Mouse (Mus musculus) embryo, embryonic 10.5 days (tissue): ENCODE data around the gene Olfr1295.

Experiments used
- DNase-seq: peaks from one replicate; pipeline ENCODE4 v3.0.0-alpha.2; 2015; ENCODE audit warnings: low spot score

The Olfr1295 gene

DNA sequence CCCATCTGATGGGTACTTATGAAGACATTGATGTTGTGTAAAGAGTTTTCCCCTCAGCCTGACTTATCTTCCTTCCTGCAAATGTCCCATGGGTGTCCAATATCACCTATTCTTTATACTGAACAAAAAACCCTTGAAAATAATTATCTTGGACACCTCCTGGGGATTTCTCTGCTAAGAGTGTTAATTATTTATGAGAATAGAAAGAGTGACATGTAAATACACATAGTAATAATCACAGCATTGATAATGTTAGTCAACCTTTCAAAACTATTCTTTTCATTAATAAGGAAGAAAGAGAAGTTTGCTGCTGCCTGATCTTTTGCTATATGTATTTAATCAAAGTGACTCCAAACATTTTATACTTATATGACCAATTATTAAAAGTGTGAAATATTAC is at the start of gene Olfr1295:
Gene Olfr1295, minus strand, starts transcription at position 101 of the 400 bp plus-strand sequence.
- DNase-seq, result no peak

- DNase-seq, result no peak
These were observed 29.3 kb downstream of the Olfr1295 start, which contains the start of gene Olfr1294 for GRCm38 (mm10) chr2:111540191-111540590. Gene Olfr1294, minus strand, starts transcription at chr2:111540291.

DNA sequence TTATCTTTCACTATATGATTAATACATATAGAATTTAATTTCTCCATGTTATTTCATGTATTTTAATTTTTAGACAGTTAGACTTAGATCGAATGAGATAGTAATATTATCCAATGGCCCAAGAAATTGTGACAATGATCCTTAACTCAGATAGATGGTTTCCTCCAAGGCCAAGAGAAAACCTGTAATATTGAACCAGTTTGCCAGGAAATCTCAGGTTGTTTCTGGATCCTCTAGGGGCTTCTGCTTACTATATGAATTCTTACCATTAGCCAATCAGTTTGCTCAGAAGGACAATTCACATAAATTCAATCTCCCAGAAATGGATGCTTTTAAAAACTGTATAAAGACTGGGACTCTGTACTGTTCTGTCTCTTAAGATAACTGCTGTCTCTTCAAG is 44.6 kb downstream of the Olfr1295 start, which contains the start of gene Olfr1293-ps:
Gene Olfr1293-ps, plus strand, starts transcription at position 301 of the 400 bp plus-strand sequence.
- DNase-seq, result no peak

GRCm38 (mm10) chr2:111517451-111517850 is 52.0 kb downstream of the Olfr1295 start:
- no peak for DNase-seq
